Mouse (Mus musculus): ENCODE results near the gene Lmod1.

Gene Lmod1

DNA sequence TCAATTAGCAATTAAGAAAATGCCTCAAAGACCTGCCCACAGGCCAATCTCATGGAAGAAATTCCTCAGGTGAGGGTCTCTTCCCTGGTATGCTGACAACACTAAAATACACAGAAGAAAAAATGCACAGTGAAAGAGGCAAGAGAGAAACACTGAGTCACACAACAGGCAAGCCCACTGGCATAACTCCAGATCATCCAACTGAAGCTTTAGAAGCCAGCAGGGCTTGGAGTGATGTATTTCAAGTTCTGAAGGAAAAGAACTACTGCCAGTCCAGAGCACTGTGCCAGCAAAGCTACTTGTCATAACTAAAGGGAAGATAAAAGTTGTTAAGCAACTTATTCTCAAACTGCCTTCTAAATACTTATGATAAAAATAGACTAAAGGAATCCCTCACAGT is 89.4 kb downstream of the Lmod1 start:
- no peak for DNase-seq
